Mouse (Mus musculus) lung, embryonic 14.5 days (tissue): ENCODE data around the gene Ociad2. TPM values are rescaled to one million over a fixed set of nuclear protein-coding genes. Genes with fewer than 3 reads are reported as not detected.

Experiments used
- ATAC-seq: fragments of 200-750 bp; cut with Nextera tagmentation; 2 replicates; pipeline ENCODE4 v1.8.0; 2017; ENCODE audit warnings: mild to moderate bottlenecking, moderate TSS enrichment, moderate library complexity; ENCODE audit not compliant: insufficient read depth
- DNase-seq: peaks from one replicate; pipeline ENCODE4 v3.0.0-alpha.2; 2015
- H3K27ac ChIP-seq: fragments of 300-500 bp; sonication (generic); 2 replicates; pipeline ENCODE4 v1.5.1; 2014; ENCODE audit warnings: low read depth, mild to moderate bottlenecking, moderate library complexity
- H3K27me3 ChIP-seq: fragments of 300-500 bp; sonication (generic); 2 replicates; pipeline ENCODE4 v1.6.1; 2014; ENCODE audit warnings: low read length, control low read depth; ENCODE audit not compliant: insufficient read depth
- H3K36me3 ChIP-seq: fragments of 300-500 bp; sonication (generic); 2 replicates; pipeline ENCODE4 v1.6.1; 2014; ENCODE audit warnings: control low read depth; ENCODE audit not compliant: insufficient read depth
- H3K4me1 ChIP-seq: fragments of 300-500 bp; sonication (generic); 2 replicates; pipeline ENCODE4 v1.6.1; 2014; ENCODE audit warnings: antibody characterized with exemption, control low read depth; ENCODE audit not compliant: insufficient read depth
- H3K4me2 ChIP-seq: fragments of 300-500 bp; sonication (generic); 2 replicates; pipeline ENCODE4 v1.6.1; 2014; ENCODE audit warnings: mild to moderate bottlenecking
- H3K4me3 ChIP-seq: fragments of 300-500 bp; sonication (generic); 2 replicates; pipeline ENCODE4 v1.5.1; 2014; ENCODE audit warnings: low read depth, low read length
- H3K9ac ChIP-seq: fragments of 300-500 bp; sonication (generic); 2 replicates; pipeline ENCODE4 v1.6.1; 2014
- H3K9me3 ChIP-seq: fragments of 300-500 bp; sonication (generic); 2 replicates; pipeline ENCODE4 v1.6.1; 2016; ENCODE audit warnings: low read depth, low read length, control low read depth
- CTCF ChIP-seq: IDR thresholded peaks from 2 replicates; pipeline ENCODE4 v1.5.1; 2016; ENCODE audit warnings: antibody characterized with exemption, low read depth
- WGBS: fragments of 180-500 bp; shearing (Covaris S2); extraction: QIAGEN DNeasy Blood & Tissue Kit; methylation state at CpG from one replicate; pipeline ENCODE4 v1.1.7; 2014; 5-methylcytosine and 5-hydroxymethylcytosine counted together
- polyA plus RNA-seq: library from polyadenylated mRNA; unstranded; fragments of >200 nt; fragmentation: Nextera tagmentation; extraction: Ambion mirVana; gene quantifications from 2 replicates; pipeline ENCODE4 v1.2.1, GENCODE M21; 2014

The Ociad2 gene
- polyA plus RNA-seq, 1 experiment from 2014 or later: 29.3 TPM

- Histone ChIP-seq H3K4me3 (no peak overlapping the region), H3K4me2 (no peak overlapping the region), H3K27me3 (no peaks in the 10 kb centered on the region), H3K9ac (no peak overlapping the region), H3K4me1 (no peaks in the 10 kb centered on the region), H3K36me3 (peaks cover 87% of the 10 kb centered on the region), H3K9me3 (no peaks in the 10 kb centered on the region), H3K27ac (no peak overlapping the region)
- DNase-seq (no peak), ATAC-seq (no peak)
- TF ChIP-seq CTCF: no peak
- WGBS: 84% methylated on average over 3 of the region's 3 CpGs
Observed at GRCm38 (mm10) chr5:73307297-73307696, 33.5 kb downstream of the Ociad2 start.

GRCm38 (mm10) chr5:73306486-73306885 lies 34.3 kb downstream of the Ociad2 start:
- no peaks in the 10 kb centered on the region for H3K27me3 ChIP-seq
- H3K4me1 ChIP-seq: no peaks in the 10 kb centered on the region
- H3K4me3 ChIP-seq: no peak overlapping the region
- H3K36me3 ChIP-seq: peaks cover 88% of the 10 kb centered on the region
- WGBS: 93% methylated on average over 6 of the region's 6 CpGs
- ATAC-seq (no peak), DNase-seq (no peak)
- no peaks in the 10 kb centered on the region for H3K9me3 ChIP-seq
- no peak overlapping the region for H3K9ac ChIP-seq
- no peak overlapping the region for H3K27ac ChIP-seq
- no peak overlapping the region for H3K4me2 ChIP-seq
- TF ChIP-seq CTCF: no peak

- Histone ChIP-seq H3K36me3 (peaks cover 89% of the 10 kb centered on the region), H3K4me2 (no peak overlapping the region), H3K9me3 (no peaks in the 10 kb centered on the region), H3K4me1 (no peaks in the 10 kb centered on the region), H3K4me3 (no peak overlapping the region), H3K27me3 (no peaks in the 10 kb centered on the region), H3K9ac (no peak overlapping the region), H3K27ac (no peak overlapping the region)
- no peak for TF ChIP-seq CTCF
- 75% methylated on average over 12 of the region's 12 CpGs for WGBS
- DNase-seq (no peak), ATAC-seq (no peak)
Observed at GRCm38 (mm10) chr5:73304507-73304906, 36.3 kb downstream of the Ociad2 start.

GRCm38 (mm10) chr5:73301601-73302307 lies 39.1 kb downstream of the Ociad2 start:
- no peak for DNase-seq
- H3K9me3 ChIP-seq: no peaks in the 10 kb centered on the region
- peaks cover 83% of the 10 kb centered on the region for H3K36me3 ChIP-seq
- H3K27ac ChIP-seq: no peak overlapping the region
- H3K4me2 ChIP-seq: no peak overlapping the region
- no peak for ATAC-seq
- H3K4me3 ChIP-seq: no peak overlapping the region
- no peak overlapping the region for H3K9ac ChIP-seq
- no peak for TF ChIP-seq CTCF
- H3K27me3 ChIP-seq: no peaks in the 10 kb centered on the region
- H3K4me1 ChIP-seq: no peaks in the 10 kb centered on the region
- 81% methylated on average over 7 of the region's 7 CpGs for WGBS

GRCm38 (mm10) chr5:73295916-73296315 lies 44.9 kb downstream of the Ociad2 start:
- no peaks in the 10 kb centered on the region for H3K9me3 ChIP-seq
- DNase-seq: no peak
- H3K27ac ChIP-seq: no peak overlapping the region
- ATAC-seq: no peak
- no peak overlapping the region for H3K4me3 ChIP-seq
- 89% methylated on average over 4 of the region's 4 CpGs for WGBS
- no peak overlapping the region for H3K4me2 ChIP-seq
- H3K4me1 ChIP-seq: peaks cover 6% of the 10 kb centered on the region; the same call in 1 of the 2 replicates
- no peak for TF ChIP-seq CTCF
- no peak overlapping the region for H3K9ac ChIP-seq
- no peaks in the 10 kb centered on the region for H3K27me3 ChIP-seq
- H3K36me3 ChIP-seq: peaks cover 50% of the 10 kb centered on the region

- 92% methylated on average over 7 of the region's 7 CpGs for WGBS
- TF ChIP-seq CTCF: no peak
- no peak overlapping the region for H3K27ac ChIP-seq
Observed at GRCm38 (mm10) chr5:73295016-73295415, 45.8 kb downstream of the Ociad2 start.

GRCm38 (mm10) chr5:73293458-73293827 lies 47.4 kb downstream of the Ociad2 start:
- Histone ChIP-seq H3K27ac (peak overlapping the region; percentile 93), H3K4me2 (peak overlapping the region; percentile 82), H3K9me3 (no peaks in the 10 kb centered on the region), H3K4me3 (peak overlapping the region; percentile 91), H3K27me3 (no peaks in the 10 kb centered on the region), H3K4me1 (peaks cover 6% of the 10 kb centered on the region; the same call in 1 of the 2 replicates), H3K9ac (peak overlapping the region; percentile 96), H3K36me3 (peaks cover 30% of the 10 kb centered on the region)
- no peak for TF ChIP-seq CTCF
- ATAC-seq: no peak
- DNase-seq: peak; percentile 29
- 13% methylated on average over 8 of the region's 8 CpGs for WGBS

More at GRCm38 (mm10) chr5:73295016-73295415, 45.8 kb downstream of the Ociad2 start:
- Histone ChIP-seq H3K4me3 (no peak overlapping the region), H3K4me1 (peaks cover 6% of the 10 kb centered on the region; the same call in 1 of the 2 replicates), H3K9ac (no peak overlapping the region), H3K9me3 (no peaks in the 10 kb centered on the region), H3K36me3 (peaks cover 41% of the 10 kb centered on the region), H3K4me2 (no peak overlapping the region), H3K27me3 (no peaks in the 10 kb centered on the region)
- no peak for DNase-seq
- ATAC-seq: no peak
